Mouse (Mus musculus) G1E (cell line): ENCODE measurements around the gene Vmn1r194.

Source experiments
- CTCF ChIP-seq: IDR thresholded peaks from 2 replicates; pipeline ENCODE4 v1.5.1; 2012; ENCODE audit warnings: low read depth, low read length, inconsistent platforms, mixed read lengths
- GATA1 ChIP-seq: IDR thresholded peaks from 2 replicates; pipeline ENCODE4 v1.6.1; 2012; ENCODE audit warnings: borderline replicate concordance, low read length, inconsistent platforms, mixed read lengths

GRCm38 (mm10) chr13:22271721-22272120 lies 27.7 kb downstream of the Vmn1r194 start:
- no peak for TF ChIP-seq CTCF
- no peak for TF ChIP-seq GATA1
